Comparison of ENCODE assay signal across 1 mouse cellular context in genomic region chr17:28609543-28609942, GRCm38 (mm10).
TF ChIP-seq lines count a peak whose summit lies in the region.

No protein-coding gene starts in this region.

TF ChIP-seq in MEL, 35 proteins besides CTCF, POLR2A, EP300 and RAD21 (continued from another document):
- TF ChIP-seq JUND (IDR thresholded peaks at IDR 0.05; ENCODE audit: low read depth, low read length) (no peak), E2F4 (IDR thresholded peaks at IDR 0.05; ENCODE audit: borderline replicate concordance, low read depth, low read length) (no peak), MAZ (IDR thresholded peaks at IDR 0.05; ENCODE audit: low read depth, low read length) (no peak), ZNF384 (IDR thresholded peaks at IDR 0.05; ENCODE audit: low read depth, low read length) (no peak), POLR2AphosphoS2 (IDR thresholded peaks at IDR 0.05; ENCODE audit: low read length) (no peak), MEF2A (IDR thresholded peaks at IDR 0.05; ENCODE audit: extremely low read depth, insufficient replicate concordance, low read depth, low read length, poor library complexity, severe bottlenecking) (no peak), GATA1 (IDR thresholded peaks at IDR 0.05; ENCODE audit: low read depth, low read length) (peak; percentile 45; the same call in 1 of the 2 replicates), USF2 (IDR thresholded peaks at IDR 0.05; ENCODE audit: borderline replicate concordance in 1 of 2, insufficient read depth in 1 of 2, low read depth in 1 of 2, low read length in 2 of 2) (no peak), ZC3H11A (IDR thresholded peaks at IDR 0.05; ENCODE audit: low read depth, low read length) (no peak), UBTF (IDR thresholded peaks at IDR 0.05; ENCODE audit: borderline replicate concordance, insufficient read depth, low read depth, low read length) (no peak), TCF12 (IDR thresholded peaks at IDR 0.05; ENCODE audit: low read depth, low read length) (no peak), CHD1 (IDR thresholded peaks at IDR 0.05; ENCODE audit: low read depth, low read length) (no peak), MYC (IDR thresholded peaks at IDR 0.05; ENCODE audit: low read depth, low read length) (0 out of 2 replicates have a peak, but pooled peaks have one; percentile 37)
